Mouse (Mus musculus): ENCODE measurements around the gene Mrps23. TPM values are rescaled to one million over a fixed set of nuclear protein-coding genes. Genes with fewer than 3 reads are reported as not detected.

Gene Mrps23
- polyA plus RNA-seq, 1 experiment from 2014 or later, result 74.1 TPM

GRCm38 (mm10) chr11:88227001-88227957, 23.1 kb downstream of the Mrps23 start:
- Histone ChIP-seq H3K4me1 (replicated peaks) (peaks cover 13% of the 10 kb centered on the region), H3K27me3 (ENCODE audit: insufficient read depth, poor library complexity, severe bottlenecking) (0 out of 2 replicates have a peak, but pooled peaks cover under 1% of the 10 kb centered on the region), H3K4me3 (no peak overlapping the region), H3K9me3 (no peaks in the 10 kb centered on the region), H3K27ac (0 out of 2 replicates have a peak overlapping the region, but pooled peaks have one; percentile 40), H3K36me3 (no peaks in the 10 kb centered on the region)
- 92% methylated on average over 17 of the region's 17 CpGs for WGBS
- no peak for DNase-seq (ENCODE audit: low spot score)

DNA sequence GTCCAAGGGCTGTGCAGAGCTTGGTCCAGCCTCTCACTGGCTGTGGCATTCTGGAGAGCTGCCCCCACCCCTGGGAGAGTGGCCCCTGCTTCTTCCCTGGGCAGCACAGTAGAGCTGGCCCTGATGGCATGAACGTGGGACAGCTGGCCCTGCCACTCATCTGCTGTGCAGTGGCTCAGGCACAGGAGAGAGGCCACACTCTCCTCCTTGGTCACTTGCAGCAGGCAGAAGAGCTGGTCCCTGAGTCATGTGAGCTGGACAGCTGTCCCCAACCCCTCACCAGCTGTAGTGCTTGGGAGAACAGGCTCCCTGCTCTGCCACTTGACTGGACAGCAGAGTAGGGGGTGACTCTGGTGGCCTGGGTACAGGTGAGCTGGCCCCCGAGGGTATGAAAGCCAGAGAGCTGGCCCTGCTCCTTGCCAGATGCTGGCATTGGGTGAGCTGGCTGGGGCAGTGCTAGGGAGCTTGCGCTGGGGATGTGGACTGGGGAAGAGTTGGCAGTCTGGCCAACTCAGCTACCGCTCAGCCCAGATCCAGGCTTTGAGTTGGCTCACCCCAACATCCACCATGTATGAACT, 27.1 kb downstream of the Mrps23 start:
- Histone ChIP-seq H3K27ac (peak overlapping the region; percentile 76), H3K4me1 (replicated peaks) (peaks cover 51% of the 10 kb centered on the region), H3K9me3 (no peaks in the 10 kb centered on the region), H3K4me3 (no peak overlapping the region), H3K27me3 (ENCODE audit: insufficient read depth, poor library complexity, severe bottlenecking) (0 out of 2 replicates have a peak, but pooled peaks cover 2% of the 10 kb centered on the region), H3K36me3 (no peaks in the 10 kb centered on the region)
- no peak for DNase-seq (ENCODE audit: low spot score)
- 80% methylated on average over 4 of the region's 4 CpGs for WGBS

DNA sequence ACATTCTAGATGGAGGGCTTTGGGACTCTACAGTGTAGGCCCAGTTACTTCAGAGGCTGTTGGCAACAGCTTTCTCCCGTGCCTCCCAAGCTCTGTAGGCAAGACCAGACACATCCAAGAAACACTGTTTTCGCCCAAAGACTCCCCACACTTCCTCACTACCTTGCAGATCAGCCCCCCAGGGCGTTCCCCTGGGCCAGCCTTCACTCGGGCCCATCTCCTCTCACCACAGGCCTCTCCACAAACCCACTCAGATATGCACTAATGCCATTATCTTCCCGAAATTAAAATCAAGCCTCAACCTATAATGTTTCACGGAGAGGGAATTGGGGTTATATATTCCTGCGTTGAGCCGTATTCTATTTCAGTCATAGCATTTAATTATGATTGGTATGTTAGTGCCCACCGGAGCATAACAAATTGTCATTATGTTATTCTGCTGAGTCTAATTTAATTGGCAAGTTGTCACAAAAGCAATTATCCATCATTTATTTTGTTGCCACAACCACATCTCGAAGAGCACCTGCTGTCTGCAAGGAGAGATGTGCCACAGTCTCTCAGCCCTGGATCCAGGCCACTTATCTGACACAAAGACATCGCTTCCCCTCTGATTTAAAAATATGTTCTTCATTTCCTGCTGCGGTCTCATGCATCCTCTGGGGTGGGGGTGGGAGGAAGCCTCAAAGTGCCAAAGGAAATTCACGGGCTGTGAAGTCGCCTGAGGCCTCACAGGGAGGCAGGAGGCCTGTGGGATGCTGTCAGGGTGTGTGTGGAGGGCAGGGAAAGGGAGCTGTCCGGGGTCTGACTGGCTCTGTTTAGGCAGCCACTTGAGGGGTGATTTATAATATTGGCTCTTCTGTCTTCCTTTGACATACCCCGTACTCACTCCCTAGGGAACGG, 29.6 kb downstream of the Mrps23 start:
- DNase-seq (ENCODE audit: low spot score), result no peak
- 0 out of 2 replicates have a peak, but pooled peaks cover 2% of the 10 kb centered on the region for H3K27me3 ChIP-seq (ENCODE audit: insufficient read depth, poor library complexity, severe bottlenecking)
- peak overlapping the region; percentile 83 for H3K27ac ChIP-seq
- no peak overlapping the region for H3K4me3 ChIP-seq
- no peaks in the 10 kb centered on the region for H3K36me3 ChIP-seq
- WGBS, result 53% methylated on average over 17 of the region's 17 CpGs
- peaks cover 70% of the 10 kb centered on the region for H3K4me1 ChIP-seq (replicated peaks)
- H3K9me3 ChIP-seq, result no peaks in the 10 kb centered on the region

- WGBS, result 34% methylated on average over 4 of the region's 4 CpGs
- no peaks in the 10 kb centered on the region for H3K9me3 ChIP-seq
- no peaks in the 10 kb centered on the region for H3K36me3 ChIP-seq
- no peak overlapping the region for H3K4me3 ChIP-seq
- no peak for DNase-seq (ENCODE audit: low spot score)
- H3K27me3 ChIP-seq (ENCODE audit: insufficient read depth, poor library complexity, severe bottlenecking), result 0 out of 2 replicates have a peak, but pooled peaks cover 2% of the 10 kb centered on the region
- peaks cover 80% of the 10 kb centered on the region for H3K4me1 ChIP-seq (replicated peaks)
- H3K27ac ChIP-seq, result peak overlapping the region; percentile 83
Observed at GRCm38 (mm10) chr11:88234789-88235188, 30.6 kb downstream of the Mrps23 start.

DNA sequence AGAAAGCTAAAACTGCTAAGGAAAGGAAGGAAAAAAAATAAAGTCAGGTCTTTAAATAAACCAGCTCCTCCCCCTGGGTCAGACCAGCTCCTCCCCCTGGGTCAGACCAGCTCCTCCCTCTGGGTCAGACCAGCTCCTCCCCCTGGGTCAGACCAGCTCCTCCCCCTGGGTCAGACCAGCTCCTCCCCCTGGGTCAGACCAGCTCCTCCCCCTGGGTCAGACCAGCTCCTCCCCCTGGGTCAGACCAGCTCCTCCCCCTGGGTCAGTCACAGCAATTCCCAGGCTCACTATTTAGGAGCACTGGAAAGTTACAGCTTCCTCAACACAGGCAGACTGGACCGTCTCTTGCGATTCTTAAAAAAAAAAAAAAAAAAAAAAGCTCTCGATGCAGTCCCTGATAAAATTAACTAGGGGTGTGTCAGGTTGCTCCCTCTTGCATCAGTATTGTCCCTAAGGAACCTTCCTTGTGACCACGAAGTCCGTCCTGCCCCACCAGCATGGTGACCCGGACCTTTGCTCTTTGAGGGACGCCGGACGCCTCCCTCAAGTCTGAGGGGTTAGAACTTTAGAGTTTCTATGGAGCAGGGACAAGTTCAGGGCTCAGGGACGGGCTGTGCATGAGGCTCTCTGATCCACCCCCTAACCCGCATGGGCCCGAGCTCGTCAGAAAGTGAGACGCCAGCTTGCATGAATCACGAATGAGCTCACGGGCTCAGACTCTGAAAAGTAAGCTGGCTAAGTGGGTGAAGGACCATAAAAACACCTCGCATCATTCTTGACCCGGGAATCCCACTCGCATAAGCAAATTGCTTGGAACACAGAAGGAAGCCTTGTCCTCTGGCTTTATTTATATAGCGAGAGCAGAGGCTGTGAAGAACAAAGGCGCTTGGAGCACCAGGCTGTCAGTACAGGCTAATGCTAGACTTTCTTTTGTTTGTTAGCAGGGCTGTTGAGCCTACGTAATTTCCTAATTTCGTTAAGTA, 31.3 kb downstream of the Mrps23 start:
- Histone ChIP-seq H3K27me3 (ENCODE audit: insufficient read depth, poor library complexity, severe bottlenecking) (0 out of 2 replicates have a peak, but pooled peaks cover 2% of the 10 kb centered on the region), H3K9me3 (no peaks in the 10 kb centered on the region), H3K27ac (peak overlapping the region; percentile 91), H3K4me1 (replicated peaks) (peaks cover 87% of the 10 kb centered on the region), H3K36me3 (no peaks in the 10 kb centered on the region), H3K4me3 (peak overlapping the region; percentile 35)
- DNase-seq (ENCODE audit: low spot score), result peak; percentile 70
- WGBS, result 6% methylated on average over 23 of the region's 23 CpGs

- 0 out of 2 replicates have a peak overlapping the region, but pooled peaks have one; percentile 21 for H3K4me3 ChIP-seq
- no peaks in the 10 kb centered on the region for H3K36me3 ChIP-seq
- H3K9me3 ChIP-seq, result no peaks in the 10 kb centered on the region
- DNase-seq (ENCODE audit: low spot score), result peak; percentile 52
- WGBS, result 61% methylated on average over 10 of the region's 10 CpGs
- peak overlapping the region; percentile 91 for H3K27ac ChIP-seq
- H3K27me3 ChIP-seq (ENCODE audit: insufficient read depth, poor library complexity, severe bottlenecking), result no peaks in the 10 kb centered on the region
- H3K4me1 ChIP-seq (replicated peaks), result peaks cover 69% of the 10 kb centered on the region
Observed at GRCm38 (mm10) chr11:88240275-88240674, 36.1 kb downstream of the Mrps23 start.

GRCm38 (mm10) chr11:88240736-88241353, 36.7 kb downstream of the Mrps23 start:
- WGBS, result 2% methylated on average over 10 of the region's 10 CpGs
- no peaks in the 10 kb centered on the region for H3K36me3 ChIP-seq
- H3K27ac ChIP-seq, result peak overlapping the region; percentile 91
- no peaks in the 10 kb centered on the region for H3K27me3 ChIP-seq (ENCODE audit: insufficient read depth, poor library complexity, severe bottlenecking)
- no peaks in the 10 kb centered on the region for H3K9me3 ChIP-seq
- peaks cover 63% of the 10 kb centered on the region for H3K4me1 ChIP-seq (replicated peaks)
- peak; percentile 90 for DNase-seq (ENCODE audit: low spot score)
- H3K4me3 ChIP-seq, result peak overlapping the region; percentile 21

GRCm38 (mm10) chr11:88241468-88242301, 37.5 kb downstream of the Mrps23 start:
- H3K4me3 ChIP-seq, result peak overlapping the region; percentile 21; the same call in 1 of the 2 replicates
- H3K9me3 ChIP-seq, result no peaks in the 10 kb centered on the region
- H3K27ac ChIP-seq, result peak overlapping the region; percentile 91
- 32% methylated on average over 12 of the region's 12 CpGs for WGBS
- H3K27me3 ChIP-seq (ENCODE audit: insufficient read depth, poor library complexity, severe bottlenecking), result no peaks in the 10 kb centered on the region
- no peak for DNase-seq (ENCODE audit: low spot score)
- no peaks in the 10 kb centered on the region for H3K36me3 ChIP-seq
- H3K4me1 ChIP-seq (replicated peaks), result peaks cover 55% of the 10 kb centered on the region

DNA sequence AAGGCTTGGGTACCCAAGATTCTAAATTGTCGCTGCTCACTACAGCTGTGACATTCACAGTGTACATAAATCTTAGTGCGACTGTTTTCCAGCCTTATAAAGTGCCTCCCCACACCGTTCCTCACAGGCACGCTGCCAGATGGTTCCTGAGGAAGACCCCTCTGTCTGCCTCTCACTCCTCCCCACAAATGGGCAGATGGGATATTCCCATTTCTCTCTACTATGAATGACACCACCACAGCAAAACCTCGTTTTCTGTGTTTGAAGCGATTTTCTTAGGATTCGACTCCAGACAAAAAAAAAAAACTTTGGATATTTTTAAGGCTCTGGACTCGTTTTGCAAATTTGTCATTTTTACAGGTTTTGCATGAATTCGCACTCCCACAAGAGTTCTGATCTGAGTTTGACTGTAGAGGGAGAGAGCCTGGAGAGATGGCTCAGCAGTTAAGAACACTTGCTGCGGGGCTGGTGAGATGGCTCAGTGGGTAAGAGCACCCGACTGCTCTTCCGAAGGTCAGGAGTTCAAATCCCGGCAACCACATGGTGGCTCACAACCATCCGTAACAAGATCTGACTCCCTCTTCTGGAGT, 41.5 kb downstream of the Mrps23 start:
- H3K4me1 ChIP-seq (replicated peaks), result peaks cover 51% of the 10 kb centered on the region
- H3K36me3 ChIP-seq, result no peaks in the 10 kb centered on the region
- 89% methylated on average over 14 of the region's 14 CpGs for WGBS
- H3K4me3 ChIP-seq, result no peak overlapping the region
- H3K27me3 ChIP-seq (ENCODE audit: insufficient read depth, poor library complexity, severe bottlenecking), result peaks cover 4% of the 10 kb centered on the region
- no peaks in the 10 kb centered on the region for H3K9me3 ChIP-seq
- DNase-seq (ENCODE audit: low spot score), result no peak
- peak overlapping the region; percentile 54 for H3K27ac ChIP-seq

DNA sequence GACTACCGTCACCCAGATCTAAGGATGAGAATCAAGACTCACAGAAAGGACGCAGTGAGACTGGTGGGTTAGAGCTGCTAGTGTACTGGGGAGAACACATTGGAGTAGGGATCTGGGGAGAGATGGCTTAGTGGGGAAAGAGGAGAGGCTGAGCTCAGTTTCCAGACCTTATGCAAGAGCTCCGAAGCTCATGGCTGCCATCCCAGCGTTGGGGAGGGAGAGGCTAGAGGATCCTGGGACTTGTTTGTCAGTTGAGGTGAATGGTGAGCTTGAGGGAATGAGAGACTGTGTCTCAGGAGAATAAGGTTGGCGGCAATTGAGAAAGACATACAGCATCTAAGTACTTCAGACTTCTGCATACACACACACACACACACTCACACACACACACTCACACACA, 44.4 kb downstream of the Mrps23 start:
- H3K9me3 ChIP-seq, result no peaks in the 10 kb centered on the region
- no peak for DNase-seq (ENCODE audit: low spot score)
- no peak overlapping the region for H3K4me3 ChIP-seq
- peak overlapping the region; percentile 92 for H3K27ac ChIP-seq
- H3K4me1 ChIP-seq (replicated peaks), result peaks cover 60% of the 10 kb centered on the region
- 54% methylated on average over 5 of the region's 5 CpGs for WGBS
- H3K27me3 ChIP-seq (ENCODE audit: insufficient read depth, poor library complexity, severe bottlenecking), result peaks cover 15% of the 10 kb centered on the region
- H3K36me3 ChIP-seq, result no peaks in the 10 kb centered on the region

Measured in hindbrain, embryonic 10.5 days (tissue).